Comparison of ENCODE assay signal across 8 mouse cellular contexts in the genomic region with DNA sequence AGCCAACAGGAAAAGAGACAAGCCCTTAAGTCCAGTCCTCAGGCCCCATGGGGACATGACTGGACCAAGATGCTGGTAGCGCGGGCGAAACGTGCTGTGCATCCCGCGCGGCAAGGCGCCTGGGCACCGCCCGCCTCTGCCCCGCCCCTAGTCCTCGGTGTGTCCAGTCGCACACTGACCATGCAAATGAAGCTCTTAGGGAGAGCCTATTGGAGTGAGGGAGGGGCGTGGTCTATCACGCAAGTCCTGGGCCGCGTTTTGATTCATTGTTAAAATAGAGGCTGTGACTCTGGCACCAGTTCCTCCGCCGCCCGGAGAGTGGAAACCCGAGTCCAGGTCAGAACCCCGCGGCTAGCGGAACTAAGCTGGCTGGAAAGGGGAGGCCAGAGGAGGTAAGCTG. TPM values are rescaled to one million over a fixed set of nuclear protein-coding genes. Genes with fewer than 3 reads are reported as not detected.
DNase-seq lines count a peak whose midpoint lies in the region; ATAC-seq and TF ChIP-seq lines count a peak whose summit lies in the region.

A gene (plus strand): TSS at position 68 of the 400 bp plus-strand sequence.

- DNase-seq in CD4-positive, CD25-positive, alpha-beta regulatory T cell, adult 2 months (ENCODE audit: low read depth, low spot score): peak; percentile 47
- DNase-seq in brain, embryonic 18.5 days (ENCODE audit: low read depth, low spot score): peak; percentile 90
- DNase-seq in fibroblast of lung, adult 2 months (ENCODE audit: low read depth): peak; percentile 73
- peak; percentile 93 for DNase-seq in kidney, postnatal 10 days
- peak; percentile 71 to 73 (median 72) for DNase-seq in liver, embryonic 14.5 days (ENCODE audit: low read depth in 3 of 3, low spot score in 3 of 3)
- DNase-seq in stomach, postnatal 0 days (ENCODE audit: low spot score): peak; percentile 92

- WGBS in heart, embryonic 13.5 days: under 1% methylated on average over 24 of the region's 24 CpGs
- under 1% methylated on average over 24 of the region's 24 CpGs for WGBS in liver, embryonic 14.5 days (ENCODE audit: insufficient replicate concordance)
- under 1% methylated on average over 24 of the region's 24 CpGs for WGBS in neural tube, embryonic 12.5 days
- under 1% methylated on average over 24 of the region's 24 CpGs for WGBS in stomach, postnatal 0 days

- H3K27me3 ChIP-seq in heart, embryonic 13.5 days (replicated peaks): peaks cover 32% of the 10 kb centered on the region
- H3K27me3 ChIP-seq in liver, embryonic 14.5 days (ENCODE audit: control insufficient read depth, insufficient read depth, low read length): peaks cover 24% of the 10 kb centered on the region
- H3K27me3 ChIP-seq in neural tube, embryonic 12.5 days (replicated peaks): no peaks in the 10 kb centered on the region
- no peaks in the 10 kb centered on the region for H3K27me3 ChIP-seq in stomach, postnatal 0 days (ENCODE audit: control insufficient read depth, insufficient read depth, low read length)

- peaks cover 20% of the 10 kb centered on the region for H3K4me1 ChIP-seq in heart, embryonic 13.5 days
- H3K4me1 ChIP-seq in liver, embryonic 14.5 days (replicated peaks; ENCODE audit: control insufficient read depth in 2 of 2, insufficient read depth in 2 of 2, low read length in 1 of 2): peaks cover 0 to 12% of the 10 kb centered on the region in 2 experiments; a peak in 1 of 4 replicates
- H3K4me1 ChIP-seq in neural tube, embryonic 12.5 days: peaks cover 19% of the 10 kb centered on the region
- 0 out of 2 replicates have a peak, but pooled peaks cover 2% of the 10 kb centered on the region for H3K4me1 ChIP-seq in stomach, postnatal 0 days (replicated peaks; ENCODE audit: control insufficient read depth, insufficient read depth)

- H3K4me3 ChIP-seq in heart, embryonic 13.5 days: peak within 1 kb of the TSS; percentile 57
- peak within 1 kb of the TSS; percentile 8 to 11; a peak in 2 of 4 replicates for H3K4me3 ChIP-seq in liver, embryonic 14.5 days (ENCODE audit: insufficient read depth in 1 of 2, low read depth in 2 of 2, low read length in 2 of 2)
- peak within 1 kb of the TSS; percentile 58 for H3K4me3 ChIP-seq in neural tube, embryonic 12.5 days
- peak within 1 kb of the TSS; percentile 31 for H3K4me3 ChIP-seq in stomach, postnatal 0 days (ENCODE audit: low read depth, low read length)

- TF ChIP-seq CTCF in liver, embryonic 14.5 days (IDR thresholded peaks at IDR 0.05; ENCODE audit: low read depth): no peak
- no peak for TF ChIP-seq CTCF in stomach, postnatal 0 days (IDR thresholded peaks at IDR 0.05; ENCODE audit: low read depth)

- peak within 1 kb of the TSS; percentile 81 for H3K4me2 ChIP-seq in heart, embryonic 13.5 days
- peak within 1 kb of the TSS; percentile 53 for H3K4me2 ChIP-seq in liver, embryonic 14.5 days (ENCODE audit: low read depth)
- peak within 1 kb of the TSS; percentile 64 for H3K4me2 ChIP-seq in neural tube, embryonic 12.5 days (replicated peaks)
- H3K4me2 ChIP-seq in stomach, postnatal 0 days (replicated peaks; ENCODE audit: low read depth): peak within 1 kb of the TSS; percentile 61

- peak within 1 kb of the TSS; percentile 79 for H3K9ac ChIP-seq in heart, embryonic 13.5 days
- H3K9ac ChIP-seq in liver, embryonic 14.5 days (replicated peaks): no peak within 1 kb of the TSS
- peak within 1 kb of the TSS; percentile 67 for H3K9ac ChIP-seq in neural tube, embryonic 12.5 days
- H3K9ac ChIP-seq in stomach, postnatal 0 days (ENCODE audit: low read length): no peak within 1 kb of the TSS; the same call in 1 of the 2 replicates

- ATAC-seq in heart, embryonic 13.5 days (ENCODE audit: extremely low read depth, insufficient number of reproducible peaks, low FRiP score, low TSS enrichment): peak; percentile 92
- ATAC-seq in liver, embryonic 14.5 days (ENCODE audit: insufficient read depth): peak; percentile 90
- ATAC-seq in neural tube, embryonic 12.5 days (ENCODE audit: low FRiP score, low read depth): peak; percentile 97
- ATAC-seq in stomach, postnatal 0 days (ENCODE audit: low FRiP score, low TSS enrichment): peak; percentile 97

- TF ChIP-seq EP300 in liver, embryonic 14.5 days (IDR thresholded peaks at IDR 0.05; ENCODE audit: low read depth): no peak
- TF ChIP-seq EP300 in stomach, postnatal 0 days (optimal IDR thresholded peaks at IDR 0.05): no peak

- H3K9me3 ChIP-seq in heart, embryonic 13.5 days: peaks cover 2% of the 10 kb centered on the region; the same call in 1 of the 2 replicates
- H3K9me3 ChIP-seq in liver, embryonic 14.5 days (ENCODE audit: control insufficient read depth, low read length): no peaks in the 10 kb centered on the region
- no peaks in the 10 kb centered on the region for H3K9me3 ChIP-seq in neural tube, embryonic 12.5 days
- no peaks in the 10 kb centered on the region for H3K9me3 ChIP-seq in stomach, postnatal 0 days (ENCODE audit: control insufficient read depth, low read length)

- no peaks in the 10 kb centered on the region for H3K36me3 ChIP-seq in heart, embryonic 13.5 days
- no peaks in the 10 kb centered on the region for H3K36me3 ChIP-seq in liver, embryonic 14.5 days (replicated peaks; ENCODE audit: control insufficient read depth, insufficient read depth, low read depth)
- H3K36me3 ChIP-seq in neural tube, embryonic 12.5 days: peaks cover 14% of the 10 kb centered on the region
- no peaks in the 10 kb centered on the region for H3K36me3 ChIP-seq in stomach, postnatal 0 days (ENCODE audit: control insufficient read depth, insufficient read depth, low read length)

- no peak within 1 kb of the TSS for H3K27ac ChIP-seq in heart, embryonic 13.5 days (replicated peaks)
- H3K27ac ChIP-seq in liver, embryonic 14.5 days: no peak within 1 kb of the TSS
- no peak within 1 kb of the TSS for H3K27ac ChIP-seq in neural tube, embryonic 12.5 days
- no peak within 1 kb of the TSS for H3K27ac ChIP-seq in stomach, postnatal 0 days (replicated peaks)

RNA-seq across cellular contexts. Expression of the gene that starts here (rescaled TPM):
- 45.8 and 46.8 TPM in 2 replicates for polyA plus RNA-seq in heart, embryonic 13.5 days (2015; fragmentation: Nextera tagmentation; extraction: Ambion mirVana)
- polyA plus RNA-seq in liver, embryonic 14.5 days (2012; rRNA removed): 16.1 and 17.0 TPM in 2 replicates
- 12.3 and 13.6 TPM in 2 replicates for polyA plus RNA-seq in liver, embryonic 14.5 days (2014; fragmentation: Nextera tagmentation; extraction: Ambion mirVana)
- polyA plus RNA-seq in neural tube, embryonic 12.5 days (2016; fragmentation: Nextera tagmentation; extraction: Ambion mirVana): 35.2 and 42.0 TPM in 2 replicates
- 22.4 and 30.6 TPM in 2 replicates for polyA plus RNA-seq in stomach, postnatal 0 days (2015; fragmentation: Nextera tagmentation; extraction: Ambion mirVana)

Comparison
In these comparisons a context has a peak if more than half of its experiments do, and no peak if none do; other contexts are left out.
1. H3K9ac ChIP-seq: peak in heart, embryonic 13.5 days (single experiment) and neural tube, embryonic 12.5 days (single experiment); none in liver, embryonic 14.5 days (single experiment) and stomach, postnatal 0 days (single experiment).
2. Peak in every context shown above with its lines, with median percentiles within 50 percentile points of each other: DNase-seq, ATAC-seq, H3K4me2 ChIP-seq and H3K4me3 ChIP-seq.